Mouse (Mus musculus) liver, embryonic 16.5 days (tissue): Measurements from ENCODE around the gene Cmip. TPM values are rescaled to one million over a fixed set of nuclear protein-coding genes. Genes with fewer than 3 reads are reported as not detected.

Source experiments
- ATAC-seq: fragments of 200-750 bp; cut with Nextera tagmentation; 2 replicates; pipeline ENCODE4 v1.8.0; 2017; ENCODE audit warnings: low read depth, mild to moderate bottlenecking, moderate number of reproducible peaks, moderate library complexity
- H3K27ac ChIP-seq: fragments of 300-500 bp; sonication (generic); 2 replicates; pipeline ENCODE4 v1.5.1; 2014; ENCODE audit warnings: mild to moderate bottlenecking, low read length
- H3K27me3 ChIP-seq: fragments of 300-500 bp; sonication (generic); 2 replicates; pipeline ENCODE4 v1.6.1; 2014; ENCODE audit warnings: low read depth, low read length, mixed read lengths; ENCODE audit not compliant: control insufficient read depth, insufficient read depth
- H3K36me3 ChIP-seq: fragments of 300-500 bp; sonication (generic); 2 replicates; pipeline ENCODE4 v1.6.1; 2014; ENCODE audit warnings: mild to moderate bottlenecking; ENCODE audit not compliant: control insufficient read depth, insufficient read depth
- H3K4me1 ChIP-seq: fragments of 300-500 bp; sonication (generic); 2 replicates; pipeline ENCODE4 v1.6.1; 2014; ENCODE audit warnings: low read depth, low read length, mixed read lengths; ENCODE audit not compliant: control insufficient read depth
- H3K4me2 ChIP-seq: fragments of 300-500 bp; sonication (generic); 2 replicates; pipeline ENCODE4 v1.6.1; 2014; ENCODE audit warnings: low read depth, low read length, mixed read lengths
- H3K4me3 ChIP-seq: fragments of 300-500 bp; sonication (generic); 2 replicates; pipeline ENCODE4 v1.5.1; 2014; ENCODE audit warnings: low read depth, mild to moderate bottlenecking, low read length
- H3K9ac ChIP-seq: fragments of 300-500 bp; sonication (generic); 2 replicates; pipeline ENCODE4 v1.6.1; 2014; ENCODE audit warnings: low read depth, low read length
- H3K9me3 ChIP-seq: fragments of 300-500 bp; sonication (generic); replicated peaks from 2 replicates; pipeline ENCODE4 v1.6.1; 2016; ENCODE audit warnings: low read length; ENCODE audit not compliant: control insufficient read depth
- WGBS: fragments of 180-500 bp; shearing (Covaris S2); extraction: QIAGEN DNeasy Blood & Tissue Kit; methylation state at CpG from one replicate; pipeline ENCODE4 v1.1.7; 2014; ENCODE audit not compliant: insufficient replicate concordance; 5-methylcytosine and 5-hydroxymethylcytosine counted together
- polyA plus RNA-seq: library from polyadenylated mRNA; unstranded; fragments of >200 nt; fragmentation: Nextera tagmentation; extraction: Ambion mirVana; gene quantifications from 2 replicates; pipeline ENCODE4 v1.2.1, GENCODE M21; 2015

Gene Cmip
- polyA plus RNA-seq, 1 experiment from 2014 or later = 9.1 TPM

DNA sequence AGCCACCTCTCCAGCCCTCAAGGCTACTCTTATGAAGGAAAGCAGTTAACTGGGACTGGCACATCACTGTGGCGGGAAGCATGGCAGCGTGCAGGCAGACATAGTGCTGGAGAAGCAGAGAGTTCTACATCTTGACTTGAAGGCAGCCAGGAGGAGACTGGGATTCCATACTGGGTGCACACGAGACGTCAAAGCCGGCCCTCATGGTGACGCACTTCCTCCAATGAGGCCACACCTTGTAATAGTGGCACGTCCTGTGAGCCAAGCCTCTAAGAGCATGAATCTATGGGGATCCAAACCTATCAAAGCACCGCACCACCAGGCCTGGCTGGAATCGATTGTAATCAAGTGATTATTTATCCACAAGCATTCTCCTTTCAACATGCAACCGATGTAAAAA, 210.6 kb downstream of the Cmip start:
- H3K4me2 ChIP-seq = no peak overlapping the region
- ATAC-seq = no peak
- no peaks in the 10 kb centered on the region for H3K9me3 ChIP-seq
- no peaks in the 10 kb centered on the region for H3K36me3 ChIP-seq
- no peak overlapping the region for H3K27ac ChIP-seq
- H3K4me3 ChIP-seq = no peak overlapping the region
- no peaks in the 10 kb centered on the region; the same call in none of the 2 replicates for H3K27me3 ChIP-seq
- no peak overlapping the region for H3K9ac ChIP-seq
- H3K4me1 ChIP-seq = peaks cover 6% of the 10 kb centered on the region
- 68% methylated on average over 10 of the region's 10 CpGs for WGBS

DNA sequence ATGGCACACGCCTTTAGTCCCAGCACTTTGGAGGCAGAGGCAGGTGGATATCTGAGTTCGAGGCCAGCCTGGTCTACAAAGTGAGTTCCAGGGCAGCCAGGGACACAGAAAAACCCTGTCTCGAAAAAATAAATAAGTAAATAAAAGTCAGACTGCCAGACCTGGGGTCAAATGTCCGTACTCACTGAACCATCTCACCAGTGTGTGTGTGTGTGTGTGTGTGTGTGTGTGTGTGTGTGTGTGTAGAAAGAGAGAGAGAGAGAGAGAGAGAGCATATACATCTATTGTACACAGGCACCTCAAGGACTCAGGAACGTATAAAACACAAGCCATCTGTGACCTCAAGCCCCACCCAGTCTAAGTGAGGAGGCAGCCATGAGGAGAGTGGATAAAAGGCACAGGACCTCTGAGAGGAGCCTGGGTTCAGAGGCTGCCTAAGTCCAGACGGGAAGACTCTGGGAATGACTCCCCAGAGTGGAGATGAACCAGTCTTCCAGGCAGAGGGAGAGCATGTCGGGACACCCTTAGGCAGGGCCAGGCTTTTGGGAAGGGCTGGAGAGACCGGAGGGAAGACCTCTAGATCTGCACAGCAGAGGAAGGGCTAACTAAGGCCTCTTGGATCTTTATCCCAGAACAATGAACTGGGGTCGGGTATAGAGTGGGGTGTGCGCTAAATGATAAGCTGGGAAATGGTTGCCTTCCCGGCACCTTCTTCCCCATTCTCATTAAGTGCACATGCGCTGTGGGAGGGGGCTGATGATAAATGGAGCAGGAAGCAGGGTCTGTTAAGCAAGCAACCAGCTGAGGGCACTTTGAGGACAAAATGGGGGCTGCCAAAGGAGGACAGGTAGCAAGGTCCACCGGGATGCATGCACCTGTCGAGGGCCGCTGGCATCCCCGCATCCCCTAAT, 212.8 kb downstream of the Cmip start:
- Histone ChIP-seq H3K4me2 (no peak overlapping the region), H3K4me1 (peaks cover 6% of the 10 kb centered on the region), H3K36me3 (no peaks in the 10 kb centered on the region), H3K9me3 (no peaks in the 10 kb centered on the region), H3K27ac (no peak overlapping the region), H3K4me3 (no peak overlapping the region), H3K9ac (no peak overlapping the region), H3K27me3 (no peaks in the 10 kb centered on the region; the same call in none of the 2 replicates)
- WGBS = 23% methylated on average over 16 of the region's 16 CpGs
- ATAC-seq = no peak

DNA sequence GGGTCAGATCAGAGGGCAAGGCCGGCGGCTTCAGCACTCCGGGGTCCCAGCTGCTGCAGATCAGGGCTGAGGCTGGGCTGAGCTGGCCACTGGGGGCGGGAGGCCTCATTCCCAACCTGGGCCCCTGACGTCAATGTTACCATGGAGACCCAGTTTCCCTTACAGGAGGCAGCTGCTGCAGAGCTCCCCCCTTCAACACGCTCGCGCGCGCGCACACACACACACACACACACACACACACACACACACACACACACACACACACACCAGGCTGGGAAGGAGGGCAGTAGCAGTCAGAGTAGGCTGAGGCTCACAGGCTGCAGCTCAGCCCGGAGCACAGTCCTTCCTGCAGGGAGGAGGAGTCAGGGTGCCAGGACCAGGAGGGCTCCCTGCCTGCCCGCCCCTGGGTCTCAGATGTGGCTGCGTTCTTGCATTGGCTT, 213.5 kb downstream of the Cmip start:
- Histone ChIP-seq H3K27ac (no peak overlapping the region), H3K9ac (no peak overlapping the region), H3K9me3 (no peaks in the 10 kb centered on the region), H3K27me3 (no peaks in the 10 kb centered on the region; the same call in none of the 2 replicates), H3K4me3 (no peak overlapping the region), H3K36me3 (no peaks in the 10 kb centered on the region), H3K4me2 (no peak overlapping the region), H3K4me1 (peaks cover 6% of the 10 kb centered on the region)
- ATAC-seq = no peak
- 1% methylated on average over 14 of the region's 14 CpGs for WGBS

DNA sequence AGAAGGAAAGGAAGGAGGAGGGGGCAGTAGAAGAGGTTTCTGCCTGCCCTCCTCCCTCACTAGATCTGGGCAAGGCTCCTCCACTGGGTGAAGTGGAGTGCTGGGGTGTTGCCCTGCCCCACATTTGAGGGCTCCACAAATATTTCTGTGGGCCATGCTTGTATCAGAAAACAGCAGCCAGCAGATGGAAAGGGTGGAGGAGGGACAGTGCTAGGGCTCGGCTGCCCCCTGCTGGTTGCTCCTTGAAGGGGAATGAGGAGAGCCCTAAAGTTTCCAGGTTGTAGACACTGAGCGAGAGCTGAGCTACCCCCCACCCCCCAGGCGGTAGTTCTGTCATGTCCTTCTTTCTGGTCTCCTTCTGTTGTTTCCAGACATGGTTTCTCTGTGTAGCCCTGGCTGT, 214.3 kb downstream of the Cmip start:
- Histone ChIP-seq H3K27ac (no peak overlapping the region), H3K9me3 (no peaks in the 10 kb centered on the region), H3K36me3 (no peaks in the 10 kb centered on the region), H3K9ac (no peak overlapping the region), H3K27me3 (no peaks in the 10 kb centered on the region; the same call in none of the 2 replicates), H3K4me3 (no peak overlapping the region), H3K4me1 (peaks cover 6% of the 10 kb centered on the region), H3K4me2 (no peak overlapping the region)
- 13% methylated on average over 3 of the region's 3 CpGs for WGBS
- peak; percentile 40; the same call in 1 of the 2 replicates for ATAC-seq

DNA sequence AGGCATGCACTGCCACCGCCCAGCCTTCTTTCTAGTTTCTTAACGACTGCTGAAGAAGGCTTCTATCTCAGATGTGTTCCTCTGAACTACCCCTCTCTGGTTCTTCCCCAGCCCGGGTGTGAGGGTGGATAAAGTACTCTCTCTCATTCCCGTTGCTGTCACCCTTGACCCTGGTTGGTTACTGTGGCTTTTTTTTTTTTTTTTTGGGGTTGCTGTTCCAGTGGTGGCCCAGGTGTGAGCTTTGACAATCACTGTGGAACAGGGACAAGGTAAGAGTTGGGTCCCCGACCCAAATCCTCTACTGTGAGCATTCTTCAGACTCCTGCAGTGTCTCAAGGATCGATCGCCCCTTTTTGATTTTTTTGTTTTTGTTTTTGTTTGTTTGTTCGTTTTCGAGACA, 214.8 kb downstream of the Cmip start:
- 50% methylated on average over 9 of the region's 9 CpGs for WGBS
- peaks cover 6% of the 10 kb centered on the region for H3K4me1 ChIP-seq
- H3K9ac ChIP-seq = no peak overlapping the region
- no peak overlapping the region for H3K4me3 ChIP-seq
- no peaks in the 10 kb centered on the region; the same call in none of the 2 replicates for H3K27me3 ChIP-seq
- no peaks in the 10 kb centered on the region for H3K9me3 ChIP-seq
- no peak for ATAC-seq
- H3K27ac ChIP-seq = no peak overlapping the region
- H3K4me2 ChIP-seq = no peak overlapping the region
- no peaks in the 10 kb centered on the region for H3K36me3 ChIP-seq

DNA sequence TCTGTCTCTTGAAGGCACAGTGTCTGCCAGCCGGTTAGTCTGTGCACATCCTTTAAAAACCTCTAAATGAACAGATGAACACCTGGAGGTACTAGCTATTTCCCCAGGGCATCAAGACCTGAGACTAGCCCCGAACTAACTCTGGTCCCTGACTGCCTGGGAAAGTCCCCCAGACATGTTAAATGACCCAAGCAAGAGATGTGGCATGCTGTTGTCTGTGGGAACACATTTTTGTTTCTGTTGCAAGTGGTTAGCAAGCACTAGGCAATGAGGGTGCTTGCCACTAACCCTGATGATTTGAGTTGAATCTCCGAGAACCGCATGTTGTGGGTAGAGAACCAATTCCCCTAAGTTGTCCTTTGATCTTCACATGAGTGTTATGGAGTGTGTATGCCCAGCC, 215.5 kb downstream of the Cmip start:
- H3K27ac ChIP-seq = no peak overlapping the region
- H3K4me1 ChIP-seq = peaks cover 6% of the 10 kb centered on the region
- WGBS = 71% methylated on average over 4 of the region's 4 CpGs
- no peaks in the 10 kb centered on the region for H3K36me3 ChIP-seq
- ATAC-seq = no peak
- H3K9ac ChIP-seq = no peak overlapping the region
- no peaks in the 10 kb centered on the region for H3K9me3 ChIP-seq
- H3K4me2 ChIP-seq = no peak overlapping the region
- H3K4me3 ChIP-seq = no peak overlapping the region
- no peaks in the 10 kb centered on the region; the same call in none of the 2 replicates for H3K27me3 ChIP-seq

DNA sequence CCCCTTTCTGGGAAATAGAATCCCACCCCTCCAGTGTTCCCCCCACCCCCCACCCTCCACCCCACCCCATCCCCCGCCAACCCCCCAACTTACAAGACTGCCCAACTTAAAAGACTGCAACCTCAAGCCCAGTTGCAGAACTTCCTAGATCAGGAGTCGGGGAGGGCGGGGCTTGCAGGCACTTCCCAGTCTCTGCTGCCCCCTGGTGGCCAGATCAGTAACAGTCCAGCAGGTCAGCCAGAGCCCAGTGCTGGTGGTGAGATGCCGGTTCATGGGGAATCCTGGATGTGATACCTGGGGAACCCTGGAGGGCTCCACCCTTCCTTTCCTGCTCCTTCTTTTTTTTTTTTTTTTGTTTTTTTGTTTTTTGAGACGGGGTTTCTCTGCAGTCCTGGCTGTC, 218.1 kb downstream of the Cmip start:
- 0% methylated on average over 5 of the region's 5 CpGs for WGBS
- H3K27me3 ChIP-seq = no peaks in the 10 kb centered on the region; the same call in none of the 2 replicates

DNA sequence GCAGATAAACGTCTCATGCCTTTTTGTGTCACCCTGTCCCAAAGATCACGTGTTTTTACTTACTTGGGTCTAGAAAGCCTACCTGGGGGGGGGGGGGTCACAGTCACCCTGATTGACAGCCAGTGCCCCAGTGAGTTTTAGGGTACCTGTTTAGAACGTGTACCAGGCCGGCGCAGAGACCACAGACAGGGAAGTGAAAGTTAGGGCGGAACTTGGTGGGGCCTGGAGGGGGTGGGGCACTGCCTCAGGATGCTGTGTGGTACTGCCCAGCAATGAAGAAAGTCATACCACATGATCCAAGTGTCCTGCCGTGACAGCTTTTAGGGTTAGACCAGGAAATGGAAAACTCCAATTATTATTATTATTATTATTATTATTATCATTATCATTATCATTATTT, 219.0 kb downstream of the Cmip start:
- Histone ChIP-seq H3K4me3 (no peak overlapping the region), H3K4me2 (no peak overlapping the region), H3K4me1 (no peaks in the 10 kb centered on the region), H3K9me3 (no peaks in the 10 kb centered on the region), H3K27me3 (no peaks in the 10 kb centered on the region), H3K9ac (no peak overlapping the region), H3K36me3 (no peaks in the 10 kb centered on the region), H3K27ac (no peak overlapping the region)
- peak; percentile 41; the same call in 1 of the 2 replicates for ATAC-seq
- 19% methylated on average over 7 of the region's 7 CpGs for WGBS

More for the DNA sequence above, 218.1 kb downstream of the Cmip start:
- peak; percentile 65 for ATAC-seq
- Histone ChIP-seq H3K27ac (no peak overlapping the region), H3K9me3 (no peaks in the 10 kb centered on the region), H3K4me3 (no peak overlapping the region), H3K36me3 (no peaks in the 10 kb centered on the region), H3K4me1 (peaks cover 3% of the 10 kb centered on the region), H3K9ac (no peak overlapping the region), H3K4me2 (no peak overlapping the region)

DNA sequence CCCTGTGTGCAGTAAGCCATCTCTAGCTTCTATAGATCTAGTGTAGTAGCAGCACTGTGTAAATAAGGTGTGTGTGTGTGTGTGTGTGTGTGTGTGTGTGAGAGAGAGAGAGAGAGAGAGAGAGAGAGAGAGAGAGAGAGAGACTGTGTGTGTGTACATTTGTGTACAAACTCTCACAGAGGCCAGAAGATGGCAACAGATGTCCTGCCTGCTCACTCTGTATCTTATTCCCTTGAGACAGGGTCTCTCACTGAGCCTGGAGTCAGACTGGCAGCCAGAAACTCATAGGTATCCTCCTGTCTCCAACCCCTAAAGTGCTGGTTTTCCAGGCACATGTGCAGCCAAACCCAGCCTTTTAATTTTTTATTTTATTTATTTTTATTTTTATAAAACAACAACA, 221.2 kb downstream of the Cmip start:
- no peaks in the 10 kb centered on the region for H3K36me3 ChIP-seq
- H3K4me1 ChIP-seq = no peaks in the 10 kb centered on the region
- no peak for ATAC-seq
- no peaks in the 10 kb centered on the region for H3K9me3 ChIP-seq
- no peaks in the 10 kb centered on the region for H3K27me3 ChIP-seq
- no peak overlapping the region for H3K9ac ChIP-seq
- H3K27ac ChIP-seq = no peak overlapping the region
- no peak overlapping the region for H3K4me2 ChIP-seq
- H3K4me3 ChIP-seq = no peak overlapping the region
